Mouse (Mus musculus): ENCODE measurements around the gene Ccdc3. TPM values are rescaled to one million over a fixed set of nuclear protein-coding genes. Genes with fewer than 3 reads are reported as not detected.

The Ccdc3 gene
- polyA plus RNA-seq, 1 experiment from 2014 or later: 3.0 TPM

DNA sequence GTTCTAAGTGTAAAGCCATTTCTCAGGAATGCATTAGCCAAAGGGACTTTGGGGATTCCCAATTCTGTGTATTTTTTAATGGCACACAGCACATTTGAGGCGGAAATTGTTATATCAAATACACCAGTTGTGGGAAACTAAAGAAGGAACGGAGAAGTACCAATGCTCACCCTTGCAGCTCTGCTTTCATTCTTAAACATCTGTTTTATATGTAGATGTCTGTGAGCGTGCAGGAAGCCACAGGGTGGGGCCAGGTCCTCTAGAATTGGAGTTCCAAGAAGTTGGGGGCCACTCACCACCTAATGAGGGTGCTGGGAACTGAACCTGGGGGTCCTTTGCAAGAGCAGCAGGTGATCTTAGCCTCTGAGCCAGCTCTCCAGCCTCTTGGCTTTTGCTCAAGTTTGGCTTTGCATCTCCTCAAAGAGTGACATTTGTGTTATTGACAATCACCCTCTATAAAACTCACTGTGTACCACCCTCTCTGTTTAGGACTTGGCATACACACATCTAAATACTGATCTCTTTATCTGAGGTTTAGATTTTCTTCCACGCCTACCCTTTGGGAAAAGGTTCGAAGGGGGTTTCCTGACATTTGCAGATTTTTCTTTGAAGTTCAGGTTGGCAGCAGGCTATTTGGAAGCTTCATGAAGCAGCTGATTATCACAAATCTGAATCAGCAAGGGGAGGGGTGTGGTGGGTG is 33.9 kb downstream of the Ccdc3 start:
- ATAC-seq: no peak
- Histone ChIP-seq H3K4me3 (replicated peaks; ENCODE audit: low read length) (no peak overlapping the region), H3K9me3 (ENCODE audit: control insufficient read depth, low read length) (no peaks in the 10 kb centered on the region), H3K4me1 (replicated peaks; ENCODE audit: control insufficient read depth, insufficient read depth, low read length) (0 out of 2 replicates have a peak, but pooled peaks cover 2% of the 10 kb centered on the region), H3K9ac (replicated peaks; ENCODE audit: low read depth, low read length) (no peak overlapping the region), H3K36me3 (ENCODE audit: control insufficient read depth, insufficient read depth) (no peaks in the 10 kb centered on the region), H3K4me2 (ENCODE audit: low read length) (no peak overlapping the region), H3K27ac (ENCODE audit: low read length) (no peak overlapping the region), H3K27me3 (replicated peaks; ENCODE audit: control insufficient read depth, insufficient read depth, low read length) (no peaks in the 10 kb centered on the region)
- WGBS: 70% methylated on average over 5 of the region's 5 CpGs

DNA sequence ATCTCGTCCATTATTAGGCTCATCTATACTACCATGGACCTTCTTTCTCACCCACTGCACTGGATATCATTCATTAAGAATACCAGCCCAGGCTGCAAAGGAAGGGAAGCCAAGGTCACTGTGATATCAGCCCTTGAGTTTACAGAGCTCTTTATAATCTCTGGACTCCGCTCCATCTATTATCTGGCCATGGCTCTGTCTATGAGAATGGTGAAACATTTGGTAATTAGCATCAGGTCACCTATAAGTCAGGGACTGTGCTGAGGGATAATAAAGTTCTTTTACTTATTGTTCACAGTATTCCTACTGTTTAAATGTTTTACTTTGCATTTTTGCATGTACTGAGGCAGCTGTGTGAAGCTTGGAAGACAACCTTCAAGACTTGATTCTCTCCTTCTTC is 35.2 kb downstream of the Ccdc3 start:
- Histone ChIP-seq H3K36me3 (ENCODE audit: control insufficient read depth, insufficient read depth) (no peaks in the 10 kb centered on the region), H3K9ac (replicated peaks; ENCODE audit: low read depth, low read length) (no peak overlapping the region), H3K27ac (ENCODE audit: low read length) (no peak overlapping the region), H3K9me3 (ENCODE audit: control insufficient read depth, low read length) (no peaks in the 10 kb centered on the region; the same call in 1 of the 2 replicates), H3K4me1 (replicated peaks; ENCODE audit: control insufficient read depth, insufficient read depth, low read length) (0 out of 2 replicates have a peak, but pooled peaks cover 2% of the 10 kb centered on the region), H3K4me2 (ENCODE audit: low read length) (no peak overlapping the region), H3K27me3 (replicated peaks; ENCODE audit: control insufficient read depth, insufficient read depth, low read length) (no peaks in the 10 kb centered on the region), H3K4me3 (replicated peaks; ENCODE audit: low read length) (no peak overlapping the region)
- 82% methylated on average over 2 of the region's 2 CpGs for WGBS
- no peak for ATAC-seq

DNA sequence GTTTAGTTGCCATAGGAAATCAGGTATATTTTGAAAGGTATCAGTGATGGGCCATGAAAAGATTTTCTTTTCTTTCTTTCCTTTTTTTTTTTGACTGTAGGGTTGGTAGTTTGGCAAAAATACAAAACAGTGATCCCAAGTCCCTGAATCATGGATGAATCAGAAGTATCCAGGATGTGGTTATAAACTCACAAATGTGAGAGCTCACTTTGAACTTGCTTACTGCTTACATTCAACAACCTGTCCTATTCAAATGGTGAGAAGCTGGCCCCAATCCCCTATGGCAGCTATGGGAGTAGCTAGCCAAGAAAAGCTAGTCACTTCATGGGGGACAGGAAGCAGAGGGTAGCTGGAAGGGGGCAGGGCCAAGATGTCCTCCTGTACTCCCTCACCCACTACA is 37.1 kb downstream of the Ccdc3 start:
- Histone ChIP-seq H3K9me3 (ENCODE audit: control insufficient read depth, low read length) (no peaks in the 10 kb centered on the region; the same call in 1 of the 2 replicates), H3K9ac (replicated peaks; ENCODE audit: low read depth, low read length) (no peak overlapping the region), H3K4me1 (replicated peaks; ENCODE audit: control insufficient read depth, insufficient read depth, low read length) (0 out of 2 replicates have a peak, but pooled peaks cover 2% of the 10 kb centered on the region), H3K4me2 (ENCODE audit: low read length) (no peak overlapping the region), H3K4me3 (replicated peaks; ENCODE audit: low read length) (no peak overlapping the region), H3K27me3 (replicated peaks; ENCODE audit: control insufficient read depth, insufficient read depth, low read length) (no peaks in the 10 kb centered on the region), H3K27ac (ENCODE audit: low read length) (no peak overlapping the region), H3K36me3 (ENCODE audit: control insufficient read depth, insufficient read depth) (no peaks in the 10 kb centered on the region)
- no peak for ATAC-seq

DNA sequence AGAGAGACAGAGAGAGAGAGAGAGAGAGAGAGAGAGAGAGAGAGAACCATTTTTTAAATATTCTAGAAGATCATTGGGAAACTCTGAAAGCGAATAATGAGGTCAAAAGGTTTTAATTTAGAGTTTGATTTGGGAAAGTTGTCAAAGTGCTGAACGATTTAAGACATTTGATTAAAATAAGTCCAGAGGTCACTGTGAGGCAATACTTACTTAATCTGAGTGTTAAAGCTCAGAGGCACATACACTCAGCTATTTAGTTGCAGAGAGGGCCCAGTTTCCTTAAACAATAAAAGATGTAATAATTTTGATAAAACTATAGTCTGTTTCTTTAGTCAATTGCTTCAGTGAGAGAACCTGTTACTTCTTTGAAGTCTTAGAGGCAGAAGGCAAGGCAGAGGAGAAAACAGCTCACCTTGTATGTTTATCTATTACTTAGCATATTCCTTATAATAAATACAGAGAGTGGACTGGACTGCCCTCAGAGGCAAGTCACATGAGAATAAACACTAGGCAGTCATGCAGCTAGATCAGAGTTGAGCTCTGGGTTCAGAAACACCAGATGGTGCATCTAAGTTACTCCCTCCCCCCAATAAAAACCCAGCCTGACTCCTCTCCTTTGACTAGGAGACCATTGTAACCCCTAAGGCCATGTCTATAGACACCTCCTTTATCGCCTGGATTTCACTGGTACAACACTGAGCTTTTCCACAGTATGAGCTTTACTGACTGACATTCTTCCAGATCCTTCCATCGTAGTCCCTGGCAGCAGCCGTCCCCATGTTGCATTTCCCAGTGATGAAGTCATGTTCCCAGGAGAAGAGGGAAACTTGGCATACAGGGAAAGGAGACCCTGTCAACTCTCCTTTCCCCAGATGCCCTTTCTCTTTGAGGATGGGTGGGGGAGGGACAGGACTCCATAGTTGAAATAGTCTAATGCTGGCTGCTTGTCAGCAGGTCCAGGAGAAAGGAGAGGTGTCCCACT is 44.2 kb downstream of the Ccdc3 start:
- no peaks in the 10 kb centered on the region for H3K36me3 ChIP-seq (ENCODE audit: control insufficient read depth, insufficient read depth)
- H3K27me3 ChIP-seq (replicated peaks; ENCODE audit: control insufficient read depth, insufficient read depth, low read length): no peaks in the 10 kb centered on the region
- H3K27ac ChIP-seq (ENCODE audit: low read length): no peak overlapping the region
- no peak overlapping the region for H3K4me2 ChIP-seq (ENCODE audit: low read length)
- ATAC-seq: no peak
- no peaks in the 10 kb centered on the region; the same call in 1 of the 2 replicates for H3K9me3 ChIP-seq (ENCODE audit: control insufficient read depth, low read length)
- no peaks in the 10 kb centered on the region; the same call in 1 of the 2 replicates for H3K4me1 ChIP-seq (replicated peaks; ENCODE audit: control insufficient read depth, insufficient read depth, low read length)
- 61% methylated on average over 5 of the region's 5 CpGs for WGBS
- no peak overlapping the region for H3K4me3 ChIP-seq (replicated peaks; ENCODE audit: low read length)
- no peak overlapping the region for H3K9ac ChIP-seq (replicated peaks; ENCODE audit: low read depth, low read length)

DNA sequence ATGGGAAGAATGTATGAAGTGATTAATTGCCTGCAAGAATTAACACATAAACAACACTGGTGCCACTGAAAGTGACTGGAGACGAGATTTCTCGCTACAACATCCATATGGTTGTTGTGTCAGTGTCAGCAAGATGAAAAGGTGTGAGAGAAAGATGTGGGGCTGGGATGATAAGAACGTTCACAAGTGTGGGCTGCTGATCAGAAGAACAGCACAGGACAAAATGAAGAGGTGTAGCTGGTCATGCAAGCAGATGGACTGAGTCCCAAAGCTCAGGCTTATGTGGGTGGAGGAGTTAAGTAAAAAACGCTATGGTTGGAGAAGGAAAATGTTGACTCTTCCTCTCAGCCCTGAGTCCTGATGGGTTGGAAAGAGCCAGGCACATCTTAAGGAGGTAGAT is 46.6 kb downstream of the Ccdc3 start:
- Histone ChIP-seq H3K4me2 (ENCODE audit: low read length) (no peak overlapping the region), H3K9ac (replicated peaks; ENCODE audit: low read depth, low read length) (no peak overlapping the region), H3K27me3 (replicated peaks; ENCODE audit: control insufficient read depth, insufficient read depth, low read length) (no peaks in the 10 kb centered on the region), H3K4me3 (replicated peaks; ENCODE audit: low read length) (no peak overlapping the region), H3K4me1 (replicated peaks; ENCODE audit: control insufficient read depth, insufficient read depth, low read length) (no peaks in the 10 kb centered on the region; the same call in 1 of the 2 replicates), H3K9me3 (ENCODE audit: control insufficient read depth, low read length) (no peaks in the 10 kb centered on the region), H3K36me3 (ENCODE audit: control insufficient read depth, insufficient read depth) (no peaks in the 10 kb centered on the region), H3K27ac (ENCODE audit: low read length) (no peak overlapping the region)
- 75% methylated on average over 4 of the region's 4 CpGs for WGBS
- no peak for ATAC-seq

DNA sequence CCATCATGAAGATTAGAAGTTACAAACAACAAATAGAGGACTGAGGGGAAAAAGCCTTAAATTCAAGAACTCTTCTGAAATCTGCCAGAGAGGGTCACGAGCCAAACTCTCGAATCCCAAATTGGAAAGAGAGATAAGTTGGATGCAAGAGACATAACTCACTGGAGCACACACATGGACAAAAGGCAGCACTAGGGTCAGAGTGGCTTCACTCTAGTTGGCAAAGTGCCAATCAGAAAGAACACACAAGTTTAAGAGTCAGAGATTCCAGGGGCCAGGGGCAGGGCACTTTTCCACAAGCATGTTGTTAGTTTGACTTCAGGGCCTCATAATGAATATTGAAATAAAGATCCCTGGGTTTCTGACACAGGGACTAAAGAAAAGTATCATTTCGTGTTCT is 48.1 kb downstream of the Ccdc3 start:
- H3K4me2 ChIP-seq (ENCODE audit: low read length): no peak overlapping the region
- H3K4me3 ChIP-seq (replicated peaks; ENCODE audit: low read length): no peak overlapping the region
- no peak overlapping the region for H3K27ac ChIP-seq (ENCODE audit: low read length)
- no peak for ATAC-seq
- WGBS: 87% methylated on average over 3 of the region's 3 CpGs
- no peaks in the 10 kb centered on the region for H3K36me3 ChIP-seq (ENCODE audit: control insufficient read depth, insufficient read depth)
- H3K9me3 ChIP-seq (ENCODE audit: control insufficient read depth, low read length): no peaks in the 10 kb centered on the region
- no peaks in the 10 kb centered on the region for H3K4me1 ChIP-seq (replicated peaks; ENCODE audit: control insufficient read depth, insufficient read depth, low read length)
- H3K9ac ChIP-seq (replicated peaks; ENCODE audit: low read depth, low read length): no peak overlapping the region
- no peaks in the 10 kb centered on the region for H3K27me3 ChIP-seq (replicated peaks; ENCODE audit: control insufficient read depth, insufficient read depth, low read length)

DNA sequence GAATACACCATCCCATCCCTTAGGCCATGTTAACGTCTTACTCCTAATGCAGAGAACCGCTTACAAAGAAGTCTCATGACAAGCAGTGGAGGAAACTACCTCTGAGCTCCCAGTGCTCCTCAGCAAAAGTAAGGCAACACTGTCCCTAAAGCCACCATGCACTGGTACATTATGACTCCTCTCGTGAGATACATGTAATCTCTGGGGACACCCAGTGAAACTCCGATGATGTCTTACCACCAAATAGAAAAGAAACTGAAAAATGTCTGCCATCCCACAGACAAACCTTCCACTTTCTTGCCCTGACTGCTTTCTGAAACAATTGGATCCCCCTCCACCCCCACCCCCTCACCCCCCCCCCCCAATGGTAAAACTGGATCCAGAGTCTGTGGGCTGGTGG is 54.6 kb downstream of the Ccdc3 start:
- H3K9ac ChIP-seq (replicated peaks; ENCODE audit: low read depth, low read length): no peak overlapping the region

DNA sequence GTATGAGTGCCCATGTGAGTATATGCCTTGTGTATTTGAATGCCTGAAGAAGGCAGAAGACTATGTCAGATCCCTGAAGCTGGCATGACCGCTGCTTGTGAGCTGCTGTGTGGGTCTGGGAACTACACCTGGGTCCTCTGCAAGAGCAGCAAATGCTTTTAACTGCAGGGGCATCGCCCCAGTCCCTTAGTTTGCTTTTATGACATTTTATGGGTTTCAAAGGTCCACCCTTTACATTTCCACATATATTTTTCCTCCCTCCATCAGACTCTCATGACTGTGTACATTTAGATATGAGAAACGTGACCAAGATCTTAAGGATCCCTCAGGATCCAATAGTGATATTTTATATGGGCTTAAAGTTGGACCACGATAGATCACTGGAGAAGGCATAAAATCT is 55.5 kb downstream of the Ccdc3 start:
- Histone ChIP-seq H3K36me3 (ENCODE audit: control insufficient read depth, insufficient read depth) (no peaks in the 10 kb centered on the region), H3K4me3 (replicated peaks; ENCODE audit: low read length) (no peak overlapping the region), H3K4me2 (ENCODE audit: low read length) (no peak overlapping the region), H3K4me1 (replicated peaks; ENCODE audit: control insufficient read depth, insufficient read depth, low read length) (no peaks in the 10 kb centered on the region), H3K9me3 (ENCODE audit: control insufficient read depth, low read length) (no peaks in the 10 kb centered on the region), H3K27me3 (replicated peaks; ENCODE audit: control insufficient read depth, insufficient read depth, low read length) (no peaks in the 10 kb centered on the region), H3K9ac (replicated peaks; ENCODE audit: low read depth, low read length) (no peak overlapping the region), H3K27ac (ENCODE audit: low read length) (no peak overlapping the region)
- 89% methylated on average over 4 of the region's 4 CpGs for WGBS
- ATAC-seq: no peak

More for the DNA sequence above, 54.6 kb downstream of the Ccdc3 start:
- Histone ChIP-seq H3K4me1 (replicated peaks; ENCODE audit: control insufficient read depth, insufficient read depth, low read length) (no peaks in the 10 kb centered on the region), H3K9me3 (ENCODE audit: control insufficient read depth, low read length) (no peaks in the 10 kb centered on the region), H3K4me2 (ENCODE audit: low read length) (no peak overlapping the region), H3K27ac (ENCODE audit: low read length) (no peak overlapping the region), H3K36me3 (ENCODE audit: control insufficient read depth, insufficient read depth) (no peaks in the 10 kb centered on the region), H3K4me3 (replicated peaks; ENCODE audit: low read length) (no peak overlapping the region), H3K27me3 (replicated peaks; ENCODE audit: control insufficient read depth, insufficient read depth, low read length) (no peaks in the 10 kb centered on the region)
- 95% methylated on average over 4 of the region's 4 CpGs for WGBS
- ATAC-seq: no peak

DNA sequence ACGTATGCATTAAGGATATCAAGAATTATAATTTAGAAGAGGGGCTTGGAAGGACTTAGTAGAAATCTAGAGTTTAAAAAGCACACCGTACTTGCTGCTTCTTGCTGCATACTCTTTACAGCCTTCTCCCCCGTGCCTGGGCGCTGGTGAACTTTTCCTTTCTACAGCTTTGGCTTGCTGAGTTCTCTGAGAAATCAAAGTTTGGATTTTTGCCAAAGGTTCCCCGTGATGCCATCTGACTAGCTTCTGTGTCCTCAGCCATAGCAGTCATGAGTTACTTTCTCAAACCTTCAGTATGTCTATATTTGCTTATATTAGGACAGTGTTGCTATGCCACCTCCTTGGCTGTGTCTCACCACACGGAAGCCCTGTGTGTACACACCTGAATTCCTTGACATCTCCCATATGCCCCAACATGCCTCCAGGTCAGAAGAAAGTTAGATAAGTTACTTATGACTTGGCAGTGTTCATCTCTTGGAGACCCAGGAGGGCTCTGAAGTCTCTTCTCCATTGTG is 57.2 kb downstream of the Ccdc3 start:
- no peak for ATAC-seq
- H3K9ac ChIP-seq (replicated peaks; ENCODE audit: low read depth, low read length): no peak overlapping the region
- H3K4me3 ChIP-seq (replicated peaks; ENCODE audit: low read length): no peak overlapping the region
- no peaks in the 10 kb centered on the region for H3K9me3 ChIP-seq (ENCODE audit: control insufficient read depth, low read length)
- H3K27me3 ChIP-seq (replicated peaks; ENCODE audit: control insufficient read depth, insufficient read depth, low read length): no peaks in the 10 kb centered on the region
- no peak overlapping the region for H3K27ac ChIP-seq (ENCODE audit: low read length)
- no peak overlapping the region for H3K4me2 ChIP-seq (ENCODE audit: low read length)
- 73% methylated on average over 6 of the region's 6 CpGs for WGBS
- no peaks in the 10 kb centered on the region for H3K4me1 ChIP-seq (replicated peaks; ENCODE audit: control insufficient read depth, insufficient read depth, low read length)
- no peaks in the 10 kb centered on the region for H3K36me3 ChIP-seq (ENCODE audit: control insufficient read depth, insufficient read depth)

Data from forebrain, embryonic 16.5 days (tissue).